Mouse (Mus musculus): Measurements from ENCODE around the gene Eps15l1. TPM values are rescaled to one million over a fixed set of nuclear protein-coding genes. Genes with fewer than 3 reads are reported as not detected.

Eps15l1 gene
- polyA plus RNA-seq, 1 experiment from 2014 or later = 47.4 TPM

- 76% methylated on average over 3 of the region's 3 CpGs for WGBS
- no peak overlapping the region for H3K4me2 ChIP-seq
- peaks cover 6% of the 10 kb centered on the region for H3K36me3 ChIP-seq
- no peak overlapping the region for H3K27ac ChIP-seq (ENCODE audit: poor library complexity, severe bottlenecking)
- ATAC-seq (ENCODE audit: insufficient number of reproducible peaks, low FRiP score) = no peak
- H3K9ac ChIP-seq = no peak overlapping the region
- H3K4me1 ChIP-seq (replicated peaks) = peaks cover 49% of the 10 kb centered on the region
- H3K9me3 ChIP-seq (replicated peaks) = no peaks in the 10 kb centered on the region
- no peaks in the 10 kb centered on the region for H3K27me3 ChIP-seq (replicated peaks)
- no peak overlapping the region for H3K4me3 ChIP-seq
Measured at GRCm38 (mm10) chr8:72409443-72409842, 11.8 kb downstream of the Eps15l1 start.

- Histone ChIP-seq H3K4me3 (no peak overlapping the region), H3K9me3 (replicated peaks) (no peaks in the 10 kb centered on the region), H3K36me3 (peaks cover 6% of the 10 kb centered on the region; the same call in 1 of the 2 replicates), H3K4me2 (no peak overlapping the region), H3K27me3 (replicated peaks) (no peaks in the 10 kb centered on the region), H3K27ac (ENCODE audit: poor library complexity, severe bottlenecking) (no peak overlapping the region), H3K4me1 (replicated peaks) (peaks cover 41% of the 10 kb centered on the region), H3K9ac (no peak overlapping the region)
- ATAC-seq (ENCODE audit: insufficient number of reproducible peaks, low FRiP score) = no peak
- 90% methylated on average over 1 of the region's 1 CpGs for WGBS
Measured at GRCm38 (mm10) chr8:72407878-72408277, 13.4 kb downstream of the Eps15l1 start.

GRCm38 (mm10) chr8:72402981-72403380 lies 18.3 kb downstream of the Eps15l1 start:
- 92% methylated on average over 3 of the region's 3 CpGs for WGBS

GRCm38 (mm10) chr8:72401381-72401780 lies 19.9 kb downstream of the Eps15l1 start:
- H3K9ac ChIP-seq = no peak overlapping the region
- H3K27ac ChIP-seq (ENCODE audit: poor library complexity, severe bottlenecking) = no peak overlapping the region
- H3K4me1 ChIP-seq (replicated peaks) = peaks cover 34% of the 10 kb centered on the region
- H3K36me3 ChIP-seq = peaks cover 34% of the 10 kb centered on the region
- no peak for ATAC-seq (ENCODE audit: insufficient number of reproducible peaks, low FRiP score)
- no peaks in the 10 kb centered on the region for H3K9me3 ChIP-seq (replicated peaks)
- no peak overlapping the region for H3K4me2 ChIP-seq
- no peaks in the 10 kb centered on the region for H3K27me3 ChIP-seq (replicated peaks)
- H3K4me3 ChIP-seq = no peak overlapping the region
- 91% methylated on average over 1 of the region's 1 CpGs for WGBS

More at GRCm38 (mm10) chr8:72402981-72403380, 18.3 kb downstream of the Eps15l1 start:
- Histone ChIP-seq H3K4me2 (no peak overlapping the region), H3K4me3 (no peak overlapping the region), H3K27ac (ENCODE audit: poor library complexity, severe bottlenecking) (no peak overlapping the region), H3K4me1 (replicated peaks) (peaks cover 34% of the 10 kb centered on the region), H3K9ac (no peak overlapping the region), H3K27me3 (replicated peaks) (no peaks in the 10 kb centered on the region), H3K9me3 (replicated peaks) (no peaks in the 10 kb centered on the region), H3K36me3 (peaks cover 18% of the 10 kb centered on the region)
- no peak for ATAC-seq (ENCODE audit: insufficient number of reproducible peaks, low FRiP score)

GRCm38 (mm10) chr8:72385737-72386136 lies 35.5 kb downstream of the Eps15l1 start:
- H3K27ac ChIP-seq (ENCODE audit: poor library complexity, severe bottlenecking) = no peak overlapping the region
- H3K9me3 ChIP-seq (replicated peaks) = no peaks in the 10 kb centered on the region
- peaks cover 97% of the 10 kb centered on the region for H3K36me3 ChIP-seq
- no peaks in the 10 kb centered on the region for H3K27me3 ChIP-seq (replicated peaks)
- no peak overlapping the region for H3K4me2 ChIP-seq
- H3K9ac ChIP-seq = no peak overlapping the region
- WGBS = 92% methylated on average over 2 of the region's 2 CpGs
- no peak for ATAC-seq (ENCODE audit: insufficient number of reproducible peaks, low FRiP score)
- no peaks in the 10 kb centered on the region for H3K4me1 ChIP-seq (replicated peaks)
- H3K4me3 ChIP-seq = no peak overlapping the region

- H3K36me3 ChIP-seq = peaks cover 100% of the 10 kb centered on the region
- no peak for ATAC-seq (ENCODE audit: insufficient number of reproducible peaks, low FRiP score)
- no peaks in the 10 kb centered on the region for H3K9me3 ChIP-seq (replicated peaks)
- no peak overlapping the region for H3K9ac ChIP-seq
- no peaks in the 10 kb centered on the region for H3K4me1 ChIP-seq (replicated peaks)
- H3K4me3 ChIP-seq = no peak overlapping the region
- WGBS = 50% methylated on average over 5 of the region's 5 CpGs
- H3K4me2 ChIP-seq = no peak overlapping the region
- H3K27ac ChIP-seq (ENCODE audit: poor library complexity, severe bottlenecking) = no peak overlapping the region
- no peaks in the 10 kb centered on the region for H3K27me3 ChIP-seq (replicated peaks)
Measured at GRCm38 (mm10) chr8:72382395-72382794, 38.9 kb downstream of the Eps15l1 start.

- H3K27me3 ChIP-seq (replicated peaks) = no peaks in the 10 kb centered on the region
- ATAC-seq (ENCODE audit: insufficient number of reproducible peaks, low FRiP score) = no peak
- 80% methylated on average over 8 of the region's 8 CpGs for WGBS
Measured at GRCm38 (mm10) chr8:72380656-72381055, 40.6 kb downstream of the Eps15l1 start.

GRCm38 (mm10) chr8:72376900-72377299 lies 44.4 kb downstream of the Eps15l1 start:
- no peak for ATAC-seq (ENCODE audit: insufficient number of reproducible peaks, low FRiP score)
- Histone ChIP-seq H3K27ac (ENCODE audit: poor library complexity, severe bottlenecking) (no peak overlapping the region), H3K4me3 (no peak overlapping the region), H3K4me2 (no peak overlapping the region), H3K36me3 (peaks cover 97% of the 10 kb centered on the region), H3K9ac (no peak overlapping the region), H3K27me3 (replicated peaks) (no peaks in the 10 kb centered on the region), H3K4me1 (replicated peaks) (no peaks in the 10 kb centered on the region), H3K9me3 (replicated peaks) (no peaks in the 10 kb centered on the region)
- 52% methylated on average over 2 of the region's 2 CpGs for WGBS

More at GRCm38 (mm10) chr8:72380656-72381055, 40.6 kb downstream of the Eps15l1 start:
- Histone ChIP-seq H3K27ac (ENCODE audit: poor library complexity, severe bottlenecking) (no peak overlapping the region), H3K9me3 (replicated peaks) (no peaks in the 10 kb centered on the region), H3K4me3 (no peak overlapping the region), H3K9ac (no peak overlapping the region), H3K36me3 (peaks cover 100% of the 10 kb centered on the region), H3K4me1 (replicated peaks) (no peaks in the 10 kb centered on the region), H3K4me2 (no peak overlapping the region)

GRCm38 (mm10) chr8:72376309-72376708 lies 45.0 kb downstream of the Eps15l1 start:
- no peak overlapping the region for H3K4me3 ChIP-seq
- peaks cover 97% of the 10 kb centered on the region for H3K36me3 ChIP-seq
- H3K9ac ChIP-seq = no peak overlapping the region

GRCm38 (mm10) chr8:72375161-72375560 lies 46.1 kb downstream of the Eps15l1 start:
- Histone ChIP-seq H3K9ac (no peak overlapping the region), H3K4me3 (no peak overlapping the region), H3K9me3 (replicated peaks) (no peaks in the 10 kb centered on the region), H3K4me1 (replicated peaks) (no peaks in the 10 kb centered on the region), H3K36me3 (peaks cover 97% of the 10 kb centered on the region), H3K27me3 (replicated peaks) (no peaks in the 10 kb centered on the region), H3K4me2 (no peak overlapping the region), H3K27ac (ENCODE audit: poor library complexity, severe bottlenecking) (no peak overlapping the region)
- WGBS = 75% methylated on average over 5 of the region's 5 CpGs
- no peak for ATAC-seq (ENCODE audit: insufficient number of reproducible peaks, low FRiP score)

More at GRCm38 (mm10) chr8:72376309-72376708, 45.0 kb downstream of the Eps15l1 start:
- Histone ChIP-seq H3K4me1 (replicated peaks) (no peaks in the 10 kb centered on the region), H3K27me3 (replicated peaks) (no peaks in the 10 kb centered on the region), H3K4me2 (no peak overlapping the region), H3K27ac (ENCODE audit: poor library complexity, severe bottlenecking) (no peak overlapping the region), H3K9me3 (replicated peaks) (no peaks in the 10 kb centered on the region)
- no peak for ATAC-seq (ENCODE audit: insufficient number of reproducible peaks, low FRiP score)
- WGBS = 85% methylated on average over 5 of the region's 5 CpGs

GRCm38 (mm10) chr8:72372311-72372710 lies 48.9 kb downstream of the Eps15l1 start:
- Histone ChIP-seq H3K27me3 (replicated peaks) (no peaks in the 10 kb centered on the region), H3K9ac (no peak overlapping the region), H3K4me1 (replicated peaks) (no peaks in the 10 kb centered on the region), H3K36me3 (peaks cover 97% of the 10 kb centered on the region), H3K9me3 (replicated peaks) (no peaks in the 10 kb centered on the region), H3K27ac (ENCODE audit: poor library complexity, severe bottlenecking) (no peak overlapping the region), H3K4me3 (no peak overlapping the region), H3K4me2 (no peak overlapping the region)
- 89% methylated on average over 4 of the region's 4 CpGs for WGBS
- no peak for ATAC-seq (ENCODE audit: insufficient number of reproducible peaks, low FRiP score)

- Histone ChIP-seq H3K36me3 (peaks cover 96% of the 10 kb centered on the region), H3K4me3 (no peak overlapping the region), H3K4me1 (replicated peaks) (no peaks in the 10 kb centered on the region), H3K27me3 (replicated peaks) (no peaks in the 10 kb centered on the region), H3K27ac (ENCODE audit: poor library complexity, severe bottlenecking) (no peak overlapping the region), H3K9ac (no peak overlapping the region), H3K4me2 (no peak overlapping the region), H3K9me3 (replicated peaks) (no peaks in the 10 kb centered on the region)
- no peak for ATAC-seq (ENCODE audit: insufficient number of reproducible peaks, low FRiP score)
- WGBS = 97% methylated on average over 3 of the region's 3 CpGs
Measured at GRCm38 (mm10) chr8:72371356-72371755, 49.9 kb downstream of the Eps15l1 start.
